Mouse (Mus musculus) gastrocnemius, postnatal 4 days (tissue): ENCODE data around the gene Camta1. TPM values are rescaled to one million over a fixed set of nuclear protein-coding genes. Genes with fewer than 3 reads are reported as not detected.

ENCODE experiments used
- DNase-seq, 2 experiments: peaks; one replicate each; pipeline ENCODE4 v3.0.0; 2021 to 2022; ENCODE audit warnings: low spot score in 2 of 2, mixed read lengths in 2 of 2
- total RNA-seq, 2 experiments: library from RNA; stranded (reverse); gene quantifications; 2 replicates each; pipeline ENCODE4 v1.2.3; 2021

Gene Camta1
- total RNA-seq, 2 experiments from 2014 or later, result 87.9 to 105 TPM

- no peak for DNase-seq
These were observed 561.0 kb downstream of the Camta1 start for GRCm38 (mm10) chr4:151300706-151301105.

GRCm38 (mm10) chr4:151295515-151296203 is 566.0 kb downstream of the Camta1 start:
- no peak for DNase-seq

- DNase-seq, result peak in 1 of 2 experiments; percentile 43
These were observed 572.6 kb downstream of the Camta1 start for GRCm38 (mm10) chr4:151288893-151289585.

- no peak for DNase-seq
These were observed 575.7 kb downstream of the Camta1 start for GRCm38 (mm10) chr4:151285905-151286445.

- no peak for DNase-seq
These were observed 576.2 kb downstream of the Camta1 start for GRCm38 (mm10) chr4:151285432-151285831.

- DNase-seq, result peak in 1 of 2 experiments; percentile 33
These were observed 578.5 kb downstream of the Camta1 start for GRCm38 (mm10) chr4:151283092-151283741.

- DNase-seq, result no peak
These were observed 579.6 kb downstream of the Camta1 start for GRCm38 (mm10) chr4:151282103-151282502.

- DNase-seq, result peak in 1 of 2 experiments; percentile 33
These were observed 586.4 kb downstream of the Camta1 start for GRCm38 (mm10) chr4:151275292-151275691.

- no peak for DNase-seq
These were observed 597.8 kb downstream of the Camta1 start for GRCm38 (mm10) chr4:151263786-151264414.

- no peak for DNase-seq
These were observed 598.6 kb downstream of the Camta1 start for GRCm38 (mm10) chr4:151263052-151263451.

- no peak for DNase-seq
These were observed 605.1 kb downstream of the Camta1 start for GRCm38 (mm10) chr4:151256622-151257021.

GRCm38 (mm10) chr4:151250824-151251223 is 610.9 kb downstream of the Camta1 start:
- no peak for DNase-seq

- no peak for DNase-seq
These were observed 616.4 kb downstream of the Camta1 start for GRCm38 (mm10) chr4:151245068-151245797.

- DNase-seq, result no peak
These were observed 618.2 kb downstream of the Camta1 start for GRCm38 (mm10) chr4:151243445-151243844.

- no peak for DNase-seq
These were observed 618.9 kb downstream of the Camta1 start for GRCm38 (mm10) chr4:151242751-151243150.

- DNase-seq, result no peak
These were observed 621.2 kb downstream of the Camta1 start for GRCm38 (mm10) chr4:151240465-151240864.

- DNase-seq, result no peak
These were observed 622.5 kb downstream of the Camta1 start for GRCm38 (mm10) chr4:151238970-151239684.

- no peak for DNase-seq
These were observed 624.2 kb downstream of the Camta1 start for GRCm38 (mm10) chr4:151237501-151237900.

- DNase-seq, result no peak
These were observed 626.7 kb downstream of the Camta1 start for GRCm38 (mm10) chr4:151234981-151235380.

GRCm38 (mm10) chr4:151232028-151232427 is 629.6 kb downstream of the Camta1 start:
- no peak for DNase-seq
